Mouse (Mus musculus): ENCODE data around the gene Ano9. TPM values are rescaled to one million over a fixed set of nuclear protein-coding genes. Genes with fewer than 3 reads are reported as not detected.

The Ano9 gene
- polyA plus RNA-seq, 1 experiment = not detected

DNA sequence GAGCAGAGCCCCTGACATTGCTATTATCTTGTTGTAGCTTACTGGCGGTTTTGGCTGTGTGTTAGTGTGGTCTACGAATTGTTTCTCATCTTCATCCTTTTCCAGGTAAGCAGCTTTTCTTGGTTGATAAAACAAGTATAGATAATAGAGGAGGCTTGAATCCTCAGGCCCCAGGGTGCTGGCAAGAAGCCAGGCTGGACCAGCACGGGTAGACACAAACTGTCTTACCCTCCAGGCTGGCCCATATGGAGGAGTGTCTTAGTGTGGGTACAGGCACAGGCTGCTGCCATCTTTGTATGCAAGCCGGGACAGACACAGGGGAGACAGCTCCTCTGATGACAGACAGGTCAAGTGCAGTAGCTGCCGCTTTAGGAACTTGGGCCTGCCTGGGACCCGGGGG is 29.4 kb upstream of the Ano9 start:
- H3K36me3 ChIP-seq (ENCODE audit: control insufficient read depth, insufficient read depth) = peaks cover 9% of the 10 kb centered on the region
- TF ChIP-seq TCF3 (IDR thresholded peaks at IDR 0.05; ENCODE audit: insufficient read length, low read depth) (no peak), MAX (IDR thresholded peaks at IDR 0.05; ENCODE audit: low read depth) (no peak), USF1 (IDR thresholded peaks at IDR 0.05; ENCODE audit: low read depth) (no peak), CEBPB (IDR thresholded peaks at IDR 0.05; ENCODE audit: insufficient read depth, poor library complexity, severe bottlenecking) (no peak), MYOG (IDR thresholded peaks at IDR 0.05; ENCODE audit: control insufficient read depth in 1 of 3, insufficient read depth in 1 of 3, insufficient read length in 2 of 3, low read depth in 2 of 3) (no peak), E2F4 (IDR thresholded peaks at IDR 0.05; ENCODE audit: insufficient read depth) (no peak), SRF (IDR thresholded peaks at IDR 0.05; ENCODE audit: control insufficient read depth, insufficient read length, low read depth) (no peak), TCF12 (IDR thresholded peaks at IDR 0.05; ENCODE audit: insufficient read depth, poor library complexity, severe bottlenecking) (no peak), POLR2AphosphoS2 (IDR thresholded peaks at IDR 0.05; ENCODE audit: insufficient read length, low read depth) (no peak)

DNA sequence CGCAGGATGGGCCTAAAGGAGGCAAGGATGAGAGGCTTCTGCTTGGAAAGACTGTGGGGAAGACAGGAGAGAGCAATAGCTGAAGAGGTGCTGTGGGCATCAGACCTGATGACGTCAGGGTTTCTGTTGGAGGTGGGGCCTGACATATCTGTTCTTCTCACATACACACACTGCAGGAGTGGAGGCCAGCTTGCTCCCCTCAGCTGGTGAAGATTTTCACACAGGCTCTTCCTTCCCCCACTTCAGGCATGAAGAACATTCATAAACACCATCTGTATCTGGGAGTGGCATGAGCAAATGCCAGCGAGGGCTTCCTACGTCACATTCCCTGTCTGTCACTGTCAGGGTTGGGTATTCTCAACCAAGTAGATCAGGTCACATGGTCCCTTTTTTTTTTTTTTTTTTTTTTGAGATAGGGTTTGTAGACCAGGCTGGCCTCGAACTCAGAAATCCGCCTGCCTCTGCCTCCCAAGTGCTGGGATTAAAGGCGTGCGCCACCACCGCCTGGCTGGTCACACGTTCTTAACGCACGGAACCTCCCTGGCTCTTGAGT is 28.5 kb upstream of the Ano9 start:
- Histone ChIP-seq H3K27me3 (ENCODE audit: control insufficient read depth, insufficient read depth, insufficient read length) (no peaks in the 10 kb centered on the region), H3ac (ENCODE audit: control insufficient read depth, insufficient read length) (no peak overlapping the region), H3K4me2 (ENCODE audit: low read depth) (no peak overlapping the region), H3K4me3 (no peak overlapping the region), H3K36me3 (ENCODE audit: control insufficient read depth, insufficient read depth) (peaks cover 9% of the 10 kb centered on the region), H3K79me2 (ENCODE audit: control insufficient read depth, insufficient read depth) (no peaks in the 10 kb centered on the region)
- no peak for TF ChIP-seq MYOD1 (IDR thresholded peaks at IDR 0.05; ENCODE audit: control insufficient read depth in 1 of 3, insufficient read length in 2 of 3, low read depth in 2 of 3)
- TF ChIP-seq CEBPB (IDR thresholded peaks at IDR 0.05; ENCODE audit: insufficient read depth, poor library complexity, severe bottlenecking) = no peak
- TF ChIP-seq TCF3 (IDR thresholded peaks at IDR 0.05; ENCODE audit: insufficient read length, low read depth) = no peak
- no peak for TF ChIP-seq POLR2A (IDR thresholded peaks at IDR 0.05; ENCODE audit: insufficient read length, low read depth)
- TF ChIP-seq MAX (IDR thresholded peaks at IDR 0.05; ENCODE audit: low read depth) = no peak
- TF ChIP-seq E2F4 (IDR thresholded peaks at IDR 0.05; ENCODE audit: insufficient read depth) = no peak
- TF ChIP-seq REST (IDR thresholded peaks at IDR 0.05; ENCODE audit: insufficient read depth, insufficient read length) = no peak
- TF ChIP-seq USF1 (IDR thresholded peaks at IDR 0.05; ENCODE audit: low read depth) = no peak
- TF ChIP-seq TCF12 (IDR thresholded peaks at IDR 0.05; ENCODE audit: insufficient read depth, poor library complexity, severe bottlenecking) = no peak
- no peak for TF ChIP-seq POLR2AphosphoS2 (IDR thresholded peaks at IDR 0.05; ENCODE audit: insufficient read length, low read depth)
- no peak for TF ChIP-seq MYOG (IDR thresholded peaks at IDR 0.05; ENCODE audit: control insufficient read depth in 1 of 3, insufficient read depth in 1 of 3, insufficient read length in 2 of 3, low read depth in 2 of 3)
- TF ChIP-seq SRF (IDR thresholded peaks at IDR 0.05; ENCODE audit: control insufficient read depth, insufficient read length, low read depth) = no peak

More for the DNA sequence above, 29.4 kb upstream of the Ano9 start:
- Histone ChIP-seq H3ac (ENCODE audit: control insufficient read depth, insufficient read length) (no peak overlapping the region), H3K4me3 (no peak overlapping the region), H3K27me3 (ENCODE audit: control insufficient read depth, insufficient read depth, insufficient read length) (no peaks in the 10 kb centered on the region), H3K4me2 (ENCODE audit: low read depth) (no peak overlapping the region), H3K79me2 (ENCODE audit: control insufficient read depth, insufficient read depth) (no peaks in the 10 kb centered on the region)

DNA sequence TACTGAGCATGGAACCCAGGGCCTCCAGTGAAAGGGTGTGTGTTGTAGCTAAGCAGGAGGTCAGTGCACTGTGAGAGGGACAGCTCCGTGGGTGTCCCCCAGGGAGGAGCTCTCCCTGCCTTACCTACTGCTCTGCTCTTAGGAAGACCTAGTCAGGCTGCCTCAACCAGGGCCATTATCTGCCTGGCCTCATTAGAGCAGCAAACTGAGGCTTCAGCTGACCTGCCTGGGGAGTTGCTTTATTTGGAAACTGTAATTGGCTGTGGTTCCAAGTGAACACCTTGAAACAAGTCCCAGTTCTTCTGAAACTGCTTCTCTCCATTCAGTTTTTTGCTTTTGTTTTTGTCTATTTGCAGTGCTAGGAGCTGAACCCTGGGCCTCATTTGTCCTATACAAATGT is 27.8 kb upstream of the Ano9 start:
- no peak overlapping the region for H3ac ChIP-seq (ENCODE audit: control insufficient read depth, insufficient read length)
- no peak for TF ChIP-seq USF1 (IDR thresholded peaks at IDR 0.05; ENCODE audit: low read depth)
- TF ChIP-seq E2F4 (IDR thresholded peaks at IDR 0.05; ENCODE audit: insufficient read depth) = no peak
- TF ChIP-seq TCF3 (IDR thresholded peaks at IDR 0.05; ENCODE audit: insufficient read length, low read depth) = no peak
- TF ChIP-seq SRF (IDR thresholded peaks at IDR 0.05; ENCODE audit: control insufficient read depth, insufficient read length, low read depth) = no peak
- no peak for TF ChIP-seq POLR2AphosphoS2 (IDR thresholded peaks at IDR 0.05; ENCODE audit: insufficient read length, low read depth)
- no peak for TF ChIP-seq TCF12 (IDR thresholded peaks at IDR 0.05; ENCODE audit: insufficient read depth, poor library complexity, severe bottlenecking)
- no peak for TF ChIP-seq MYOD1 (IDR thresholded peaks at IDR 0.05; ENCODE audit: control insufficient read depth in 1 of 3, insufficient read length in 2 of 3, low read depth in 2 of 3)
- no peak for TF ChIP-seq CEBPB (IDR thresholded peaks at IDR 0.05; ENCODE audit: insufficient read depth, poor library complexity, severe bottlenecking)
- TF ChIP-seq POLR2A (IDR thresholded peaks at IDR 0.05; ENCODE audit: insufficient read length, low read depth) = no peak
- no peak for TF ChIP-seq MYOG (IDR thresholded peaks at IDR 0.05; ENCODE audit: control insufficient read depth in 1 of 3, insufficient read depth in 1 of 3, insufficient read length in 2 of 3, low read depth in 2 of 3)
- TF ChIP-seq MAX (IDR thresholded peaks at IDR 0.05; ENCODE audit: low read depth) = no peak
- no peak for TF ChIP-seq REST (IDR thresholded peaks at IDR 0.05; ENCODE audit: insufficient read depth, insufficient read length)
- peaks cover 9% of the 10 kb centered on the region for H3K36me3 ChIP-seq (ENCODE audit: control insufficient read depth, insufficient read depth)
- H3K27me3 ChIP-seq (ENCODE audit: control insufficient read depth, insufficient read depth, insufficient read length) = no peaks in the 10 kb centered on the region
- no peaks in the 10 kb centered on the region for H3K79me2 ChIP-seq (ENCODE audit: control insufficient read depth, insufficient read depth)
- H3K4me3 ChIP-seq = no peak overlapping the region
- H3K4me2 ChIP-seq (ENCODE audit: low read depth) = no peak overlapping the region

DNA sequence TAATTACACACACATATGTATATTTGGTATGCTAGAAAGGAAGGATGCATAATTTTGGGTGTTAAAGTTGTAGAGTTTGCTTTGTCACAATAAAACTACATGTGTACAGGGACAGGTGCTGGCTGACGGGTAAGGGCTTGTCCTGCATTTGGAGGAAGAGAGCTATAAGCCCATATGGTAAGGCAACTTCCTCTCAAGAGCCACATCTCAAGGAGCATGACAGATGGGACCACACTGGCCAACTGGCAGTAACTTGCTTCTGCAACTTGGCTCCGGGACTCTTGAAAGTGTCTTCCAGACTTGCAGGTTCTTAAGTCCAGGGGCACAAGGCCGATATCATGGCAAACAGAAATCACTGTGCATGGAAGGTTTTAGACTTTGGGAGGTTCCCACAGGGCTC is 27.0 kb upstream of the Ano9 start:
- no peaks in the 10 kb centered on the region for H3K27me3 ChIP-seq (ENCODE audit: control insufficient read depth, insufficient read depth, insufficient read length)
- no peak overlapping the region for H3K4me2 ChIP-seq (ENCODE audit: low read depth)
- H3ac ChIP-seq (ENCODE audit: control insufficient read depth, insufficient read length) = no peak overlapping the region
- no peak overlapping the region for H3K4me3 ChIP-seq
- TF ChIP-seq USF1 (IDR thresholded peaks at IDR 0.05; ENCODE audit: low read depth) (no peak), POLR2AphosphoS2 (IDR thresholded peaks at IDR 0.05; ENCODE audit: insufficient read length, low read depth) (no peak), TCF3 (IDR thresholded peaks at IDR 0.05; ENCODE audit: insufficient read length, low read depth) (no peak), MYOG (IDR thresholded peaks at IDR 0.05; ENCODE audit: control insufficient read depth in 1 of 3, insufficient read depth in 1 of 3, insufficient read length in 2 of 3, low read depth in 2 of 3) (no peak), REST (IDR thresholded peaks at IDR 0.05; ENCODE audit: insufficient read depth, insufficient read length) (no peak), SRF (IDR thresholded peaks at IDR 0.05; ENCODE audit: control insufficient read depth, insufficient read length, low read depth) (no peak), POLR2A (IDR thresholded peaks at IDR 0.05; ENCODE audit: insufficient read length, low read depth) (no peak), E2F4 (IDR thresholded peaks at IDR 0.05; ENCODE audit: insufficient read depth) (no peak)
- peaks cover 9% of the 10 kb centered on the region for H3K36me3 ChIP-seq (ENCODE audit: control insufficient read depth, insufficient read depth)
- no peaks in the 10 kb centered on the region for H3K79me2 ChIP-seq (ENCODE audit: control insufficient read depth, insufficient read depth)
